Mouse (Mus musculus): ENCODE results near the gene Abracl. TPM values are rescaled to one million over a fixed set of nuclear protein-coding genes. Genes with fewer than 3 reads are reported as not detected.

Abracl gene
- polyA plus RNA-seq, 1 experiment from 2014 or later, result 190 TPM

Other genes starting within 250 kb of the Abracl start
- gene Txlnb, start 227.1 kb downstream of the Abracl start, polyA plus RNA-seq (2016; fragmentation: Nextera tagmentation; extraction: Ambion mirVana), result 18.8 and 41.2 TPM in 2 replicates
- gene Heca, start 75.2 kb downstream of the Abracl start, polyA plus RNA-seq (2016; fragmentation: Nextera tagmentation; extraction: Ambion mirVana), result 2.9 TPM in 2 replicates
- gene Reps1, start 32.6 kb upstream of the Abracl start, polyA plus RNA-seq (2016; fragmentation: Nextera tagmentation; extraction: Ambion mirVana), result 10.2 and 10.6 TPM in 2 replicates
- 0.21 and 0.34 TPM in 2 replicates for gene Ect2l, start 187.6 kb upstream of the Abracl start, polyA plus RNA-seq (2016; fragmentation: Nextera tagmentation; extraction: Ambion mirVana)
- gene Ccdc28a, start 211.7 kb upstream of the Abracl start, polyA plus RNA-seq (2016; fragmentation: Nextera tagmentation; extraction: Ambion mirVana), result 7.7 and 8.0 TPM in 2 replicates